Mouse (Mus musculus): ENCODE measurements around the gene Gm11938. TPM values are rescaled to one million over a fixed set of nuclear protein-coding genes. Genes with fewer than 3 reads are reported as not detected.

Gene Gm11938
- not detected for total RNA-seq (2023)

GRCm38 (mm10) chr11:99603208-99603607, at the start of gene Gm11938:
TSS of gene Gm11938 (minus strand) at chr11:99603308.

DNA sequence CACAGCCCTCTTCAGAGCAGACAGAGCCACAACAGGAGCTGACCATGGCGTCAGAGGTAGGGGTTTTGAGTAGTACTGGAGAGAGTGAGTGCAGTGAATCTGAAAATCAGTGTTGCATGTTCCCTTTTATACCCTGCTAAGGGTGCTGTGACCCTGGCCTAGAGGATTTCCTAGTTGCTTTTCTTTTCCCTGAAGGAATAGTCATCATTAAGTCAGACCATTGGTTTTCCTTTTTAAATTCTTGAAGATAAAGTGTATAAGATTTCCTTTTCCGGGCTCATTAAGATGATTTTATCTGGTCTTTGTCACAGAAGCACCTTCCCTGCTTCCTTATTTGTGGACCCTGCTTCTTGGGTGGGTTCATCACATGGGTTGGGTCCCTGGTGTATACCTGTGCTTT, 47.0 kb upstream of the Gm11938 start, which contains the start of gene Gm11555:
Gene Gm11555 (minus strand): TSS at position 101 of the 400 bp plus-strand sequence.

DNA sequence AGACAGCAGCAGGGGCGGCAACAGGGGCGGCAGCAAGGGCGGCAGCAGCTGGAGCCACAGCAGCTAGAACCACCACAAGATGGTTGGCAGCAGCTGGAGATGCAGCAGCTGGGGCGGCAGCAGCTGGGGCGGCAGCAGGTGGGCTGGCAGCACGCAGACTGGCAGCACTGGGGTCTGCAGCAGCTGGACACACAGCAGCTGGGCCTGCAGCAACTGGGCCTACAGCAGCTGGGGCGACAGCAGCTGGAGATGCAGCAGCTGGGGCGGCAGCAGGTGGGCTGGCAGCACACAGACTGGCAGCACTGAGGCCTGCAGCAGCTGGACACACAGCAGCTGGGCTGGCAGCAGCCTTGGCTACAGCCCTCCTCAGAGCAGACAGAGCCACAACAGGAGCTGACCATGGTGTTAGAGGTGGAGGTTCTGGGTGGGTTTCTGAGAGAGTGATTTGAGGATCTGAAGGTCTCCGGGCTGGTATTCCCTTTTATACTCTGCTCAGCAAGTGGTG, 40.6 kb upstream of the Gm11938 start, which contains the start of gene Krtap4-7:
Gene Krtap4-7 (minus strand): TSS at position 455 of the 505 bp plus-strand sequence.

GRCm38 (mm10) chr11:99634653-99635134, 31.6 kb upstream of the Gm11938 start, which contains the start of gene Krtap4-2:
TSS of gene Krtap4-2 (minus strand) at chr11:99635084.

DNA sequence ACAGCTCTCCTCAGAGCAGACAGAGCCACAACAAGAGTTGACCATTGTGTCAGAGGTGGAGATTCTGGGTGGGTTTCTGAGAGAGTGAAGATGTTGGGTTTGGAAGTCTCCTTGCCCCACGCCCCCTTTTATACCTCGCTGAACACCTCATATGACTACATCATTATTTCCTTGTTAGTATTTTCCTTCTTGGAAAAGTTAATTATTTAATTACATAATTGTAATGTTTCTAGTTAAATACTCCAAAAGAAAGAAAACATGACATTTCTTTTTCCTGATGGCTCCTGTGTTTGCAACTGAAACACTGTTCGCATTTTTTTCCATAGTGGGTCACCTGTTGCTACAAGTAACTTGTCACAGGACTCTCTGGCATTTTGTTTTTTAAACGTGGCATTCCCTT, 25.0 kb upstream of the Gm11938 start, which contains the start of gene Krtap4-1:
Gene Krtap4-1 (minus strand): TSS at position 101 of the 400 bp plus-strand sequence.

DNA sequence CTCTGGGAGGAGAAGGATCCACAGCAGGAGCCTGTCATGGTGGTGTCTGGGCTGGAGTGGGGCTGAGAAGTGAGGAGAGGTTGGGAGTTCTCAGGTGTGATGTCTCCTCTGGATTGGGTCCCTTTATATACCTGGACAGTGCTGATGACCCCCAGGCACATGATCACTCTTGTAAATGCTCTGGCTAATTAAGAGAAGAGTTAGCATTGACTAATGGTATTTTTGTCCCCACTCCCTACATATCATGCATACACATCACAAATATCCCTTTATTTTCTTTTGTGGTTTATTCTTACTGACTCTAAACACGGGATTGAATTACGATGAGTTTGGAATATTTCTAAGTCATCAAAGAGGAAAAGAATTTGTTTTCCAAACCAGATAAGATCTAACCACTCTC, 17.2 kb upstream of the Gm11938 start, which contains the start of gene Gm11562:
Gene Gm11562 (minus strand): TSS at position 101 of the 400 bp plus-strand sequence.

DNA sequence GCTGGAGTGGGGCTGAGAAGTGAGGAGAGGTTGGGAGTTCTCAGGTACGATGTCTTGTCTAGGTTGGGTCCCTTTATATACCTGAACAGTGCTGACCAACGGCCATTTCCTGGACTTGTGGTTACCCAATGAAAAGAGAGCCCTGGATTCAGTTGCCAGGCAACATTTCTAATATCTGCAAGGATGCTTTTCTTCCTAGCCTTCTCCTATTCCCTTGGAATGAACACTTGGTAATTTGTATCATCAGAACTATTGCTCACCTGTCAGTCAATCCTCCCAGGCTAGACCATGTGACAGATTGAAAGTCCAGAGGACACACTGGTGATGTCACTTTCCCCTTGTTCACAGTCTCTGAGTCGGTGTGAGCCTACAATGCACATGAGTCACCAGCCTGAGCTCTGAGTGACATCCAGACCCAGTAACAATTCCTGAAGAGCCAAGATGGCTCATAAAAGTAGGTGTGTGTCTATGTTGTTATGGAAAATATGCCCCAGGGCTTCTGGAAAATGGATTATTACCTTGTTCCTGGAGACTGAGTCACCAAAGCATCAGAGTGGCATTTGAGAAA, 11.8 kb upstream of the Gm11938 start, which contains the start of gene Krtap2-4:
Gene Krtap2-4 (minus strand): TSS at position 51 of the 568 bp plus-strand sequence.

DNA sequence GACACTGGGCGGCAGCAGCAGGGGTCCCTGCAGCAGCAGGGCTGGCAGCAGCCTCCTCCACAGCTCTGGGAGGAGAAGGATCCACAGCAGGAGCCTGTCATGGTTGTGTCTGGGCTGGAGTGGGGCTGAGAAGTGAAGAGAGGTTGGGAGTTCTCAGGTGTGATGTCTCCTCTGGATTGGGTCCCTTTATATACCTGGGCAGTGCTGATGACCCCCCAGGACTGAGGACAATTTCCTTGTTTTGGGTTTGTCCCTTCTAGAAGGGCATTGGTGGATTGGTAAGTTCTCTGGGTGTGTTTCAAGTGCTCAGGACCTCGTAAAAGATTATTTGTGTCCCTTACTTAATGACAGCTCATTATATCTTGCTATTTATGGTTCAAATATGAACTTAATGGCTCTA, 7.0 kb upstream of the Gm11938 start, which contains the start of gene Gm11937:
Gene Gm11937 (minus strand): TSS at position 101 of the 400 bp plus-strand sequence.

GRCm38 (mm10) chr11:99597742-99598141, 5.4 kb downstream of the Gm11938 start, which contains the start of gene Krtap9-3:
TSS of gene Krtap9-3 (minus strand) at chr11:99598105.

GRCm38 (mm10) chr11:99590981-99591380, 12.1 kb downstream of the Gm11938 start, which contains the start of gene Krtap1-3:
TSS of gene Krtap1-3 (minus strand) at chr11:99591339.

DNA sequence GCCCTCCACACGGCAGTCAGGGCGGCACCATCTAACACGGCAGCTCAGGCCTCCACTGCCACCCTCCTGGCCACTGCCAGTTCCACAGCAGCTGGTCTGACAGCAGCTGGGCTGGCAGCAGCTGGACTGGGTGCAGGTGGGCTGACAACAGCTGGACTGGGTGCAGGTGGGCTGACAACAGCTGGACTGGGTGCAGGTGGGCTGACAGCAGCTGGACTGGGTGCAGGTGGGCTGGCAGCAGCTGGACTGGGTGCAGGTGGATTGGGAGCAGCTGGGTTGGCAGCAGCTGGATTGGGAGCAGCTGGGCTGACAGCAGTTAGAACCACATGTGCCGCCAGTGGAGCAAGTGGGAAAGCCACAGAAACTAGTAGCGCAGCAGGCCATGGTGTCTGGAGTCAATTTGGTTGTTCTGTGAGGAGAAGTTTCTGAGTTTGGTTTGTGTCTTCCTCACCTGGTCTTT, 19.8 kb downstream of the Gm11938 start, which contains the start of gene Krtap1-4:
Gene Krtap1-4 (minus strand): TSS at position 410 of the 460 bp plus-strand sequence.

GRCm38 (mm10) chr11:99580636-99581035, 22.5 kb downstream of the Gm11938 start, which contains the start of gene Krtap1-5:
TSS of gene Krtap1-5 (minus strand) at chr11:99581016.

GRCm38 (mm10) chr11:99566530-99566929, 36.6 kb downstream of the Gm11938 start, which contains the start of gene Krtap3-1:
TSS of gene Krtap3-1 (minus strand) at chr11:99566630.

GRCm38 (mm10) chr11:99559366-99559765, 43.7 kb downstream of the Gm11938 start, which contains the start of gene Gm11939:
TSS of gene Gm11939 (minus strand) at chr11:99559466.

DNA sequence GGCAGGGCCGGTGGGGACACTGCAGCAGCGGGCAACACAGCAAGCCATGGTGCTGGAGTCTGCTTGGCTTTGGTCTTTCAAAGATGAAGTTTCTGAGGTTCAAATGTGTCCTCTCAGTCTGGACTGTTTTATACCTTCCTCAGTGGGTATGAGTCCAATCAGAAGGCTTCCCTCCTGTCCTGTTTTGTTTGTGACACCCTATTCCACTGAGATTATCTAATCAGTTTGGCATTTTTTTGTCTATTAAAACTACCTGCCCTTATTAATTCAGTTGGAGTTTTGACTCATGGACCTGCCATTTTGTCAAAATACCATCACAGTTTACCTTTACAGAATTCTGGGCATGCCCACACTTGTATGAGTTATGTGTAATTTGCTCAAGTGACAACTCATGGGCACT, 46.4 kb downstream of the Gm11938 start, which contains the start of gene Krtap3-2:
Gene Krtap3-2 (minus strand): TSS at position 101 of the 400 bp plus-strand sequence.

Other genes starting within 250 kb of the Gm11938 start
- not detected for gene Krt28, start 228.4 kb downstream of the Gm11938 start, total RNA-seq (2023)
- gene Krt10, start 213.9 kb downstream of the Gm11938 start, total RNA-seq (2023), result 1 to 10 TPM; 1.5 to 3.2 TPM
- gene Krt12, start 181.0 kb downstream of the Gm11938 start, total RNA-seq (2023), result not detected
- not detected for gene Krt20, start 165.2 kb downstream of the Gm11938 start, total RNA-seq (2023)
- not detected for gene Krt23, start 110.2 kb downstream of the Gm11938 start, total RNA-seq (2023)
- gene Krt39, start 82.0 kb downstream of the Gm11938 start, total RNA-seq (2023), result not detected
- not detected for gene Krt40, start 60.1 kb downstream of the Gm11938 start, total RNA-seq (2023)
- not detected for gene Krtap3-3, start 52.4 kb downstream of the Gm11938 start, total RNA-seq (2023)
- not detected for gene Krtap3-2, start 46.5 kb downstream of the Gm11938 start, total RNA-seq (2023)
- not detected for gene Gm11939, start 43.8 kb downstream of the Gm11938 start, total RNA-seq (2023)
- not detected for gene Krtap3-1, start 36.7 kb downstream of the Gm11938 start, total RNA-seq (2023)
- not detected for gene Krtap1-5, start 22.3 kb downstream of the Gm11938 start, total RNA-seq (2023)
- gene Krtap1-4, start 19.7 kb downstream of the Gm11938 start, total RNA-seq (2023), result not detected
- gene Krtap1-3, start 12.0 kb downstream of the Gm11938 start, total RNA-seq (2023), result not detected
- gene Krtap9-3, start 5.2 kb downstream of the Gm11938 start, total RNA-seq (2023), result not detected
- not detected for gene Gm11937, start 6.9 kb upstream of the Gm11938 start, total RNA-seq (2023)
- gene Krtap2-4, start 11.5 kb upstream of the Gm11938 start, total RNA-seq (2023), result not detected
- not detected for gene Gm11562, start 17.1 kb upstream of the Gm11938 start, total RNA-seq (2023)
- not detected for gene Krtap4-1, start 24.9 kb upstream of the Gm11938 start, total RNA-seq (2023)
- gene Krtap4-2, start 31.8 kb upstream of the Gm11938 start, total RNA-seq (2023), result not detected
- not detected for gene Krtap4-7, start 40.8 kb upstream of the Gm11938 start, total RNA-seq (2023)
- gene Gm11555, start 46.9 kb upstream of the Gm11938 start, total RNA-seq (2023), result not detected
- not detected for gene Gm11563, start 55.7 kb upstream of the Gm11938 start, total RNA-seq (2023)
- not detected for gene Krtap4-6, start 62.7 kb upstream of the Gm11938 start, total RNA-seq (2023)
- gene Gm14190, start 87.4 kb upstream of the Gm11938 start, total RNA-seq (2023), result not detected
- not detected for gene Gm14180, start 131.0 kb upstream of the Gm11938 start, total RNA-seq (2023)
- gene Gm11595, start 169.6 kb upstream of the Gm11938 start, total RNA-seq (2023), result not detected
- gene Krtap4-8, start 177.4 kb upstream of the Gm11938 start, total RNA-seq (2023), result not detected
- not detected for gene Krtap4-9, start 181.9 kb upstream of the Gm11938 start, total RNA-seq (2023)
- gene Gm11596, start 190.2 kb upstream of the Gm11938 start, total RNA-seq (2023), result not detected
- gene Gm11569, start 195.6 kb upstream of the Gm11938 start, total RNA-seq (2023), result not detected
- gene Gm11554, start 201.1 kb upstream of the Gm11938 start, total RNA-seq (2023), result not detected
- not detected for gene Krtap4-13, start 206.6 kb upstream of the Gm11938 start, total RNA-seq (2023)
- gene Gm11564, start 212.4 kb upstream of the Gm11938 start, total RNA-seq (2023), result not detected
- not detected for gene 2300003K06Rik, start 234.8 kb upstream of the Gm11938 start, total RNA-seq (2023)
- gene Krtap4-16, start 248.3 kb upstream of the Gm11938 start, total RNA-seq (2023), result not detected

Measured in B cell, adult 67 days (primary cell).